Mouse (Mus musculus) testis, adult 2 months (tissue): ENCODE measurements around the gene Tor3a. TPM values are rescaled to one million over a fixed set of nuclear protein-coding genes. Genes with fewer than 3 reads are reported as not detected.

Experiments used
- H3K27ac ChIP-seq: fragments of 200-500 bp; 2 replicates; pipeline ENCODE4 v1.5.1; 2012; ENCODE audit warnings: low read depth, low read length; ENCODE audit not compliant: control insufficient read depth, insufficient read depth
- H3K27me3 ChIP-seq: fragments of 200-500 bp; 2 replicates; pipeline ENCODE4 v1.6.1; 2012; ENCODE audit warnings: mild to moderate bottlenecking, low read length, moderate library complexity; ENCODE audit not compliant: control insufficient read depth, insufficient read depth
- H3K36me3 ChIP-seq: fragments of 200-500 bp; 2 replicates; pipeline ENCODE4 v1.6.1; 2012; ENCODE audit warnings: mild to moderate bottlenecking, low read length; ENCODE audit not compliant: control insufficient read depth, insufficient read depth
- H3K4me1 ChIP-seq: fragments of 200-500 bp; 2 replicates; pipeline ENCODE4 v1.6.1; 2012; ENCODE audit warnings: low read length; ENCODE audit not compliant: control insufficient read depth, insufficient read depth
- H3K4me3 ChIP-seq: fragments of 200-500 bp; 2 replicates; pipeline ENCODE4 v1.5.1; 2012; ENCODE audit warnings: low read depth, mild to moderate bottlenecking, low read length, moderate library complexity, mixed read lengths; ENCODE audit not compliant: control insufficient read depth
- CTCF ChIP-seq: fragments of 200-500 bp; IDR thresholded peaks from 2 replicates; pipeline ENCODE4 v1.5.1; 2012; ENCODE audit warnings: low read depth, mild to moderate bottlenecking, inconsistent platforms, low read length, moderate library complexity; ENCODE audit not compliant: control insufficient read depth, insufficient read depth, insufficient replicate concordance
- POLR2A ChIP-seq: fragments of 200-500 bp; IDR thresholded peaks from 2 replicates; pipeline ENCODE4 v1.6.1; 2012; ENCODE audit warnings: low read depth, mild to moderate bottlenecking, inconsistent platforms, low read length, moderate library complexity; ENCODE audit not compliant: control insufficient read depth
- polyA plus RNA-seq: library from polyadenylated mRNA; depleted of rRNA; stranded (reverse); fragments of >200 nt; gene quantifications from 2 replicates; pipeline ENCODE4 v1.2.3, GENCODE M21; 2012; rRNA removed

Gene Tor3a
- polyA plus RNA-seq, 1 experiment = 0.94 TPM

GRCm38 (mm10) chr1:156615381-156616133, 58.6 kb downstream of the Tor3a start:
- H3K36me3 ChIP-seq = no peaks in the 10 kb centered on the region
- TF ChIP-seq POLR2A (no peak), CTCF (no peak)
- H3K4me1 ChIP-seq = peaks cover 4% of the 10 kb centered on the region
- H3K27ac ChIP-seq = no peak overlapping the region; the same call in 1 of the 2 replicates
- no peaks in the 10 kb centered on the region for H3K27me3 ChIP-seq
- H3K4me3 ChIP-seq = no peak overlapping the region

- no peak overlapping the region for H3K4me3 ChIP-seq
- no peaks in the 10 kb centered on the region for H3K36me3 ChIP-seq
- H3K4me1 ChIP-seq = peaks cover 4% of the 10 kb centered on the region
- no peak for TF ChIP-seq CTCF
- TF ChIP-seq POLR2A = no peak
- no peak overlapping the region for H3K27ac ChIP-seq
- H3K27me3 ChIP-seq = no peaks in the 10 kb centered on the region
Measured at GRCm38 (mm10) chr1:156614710-156615109, 59.4 kb downstream of the Tor3a start.

- Histone ChIP-seq H3K4me1 (peaks cover 4% of the 10 kb centered on the region), H3K4me3 (no peak overlapping the region), H3K27me3 (no peaks in the 10 kb centered on the region), H3K27ac (no peak overlapping the region), H3K36me3 (no peaks in the 10 kb centered on the region)
- no peak for TF ChIP-seq CTCF
Measured at GRCm38 (mm10) chr1:156613855-156614530, 60.2 kb downstream of the Tor3a start.

- no peak for TF ChIP-seq CTCF
- TF ChIP-seq POLR2A = no peak
- H3K27me3 ChIP-seq = no peaks in the 10 kb centered on the region
- no peak overlapping the region for H3K4me3 ChIP-seq
- no peaks in the 10 kb centered on the region for H3K36me3 ChIP-seq
- no peaks in the 10 kb centered on the region; the same call in 1 of the 2 replicates for H3K4me1 ChIP-seq
- no peak overlapping the region for H3K27ac ChIP-seq
Measured at GRCm38 (mm10) chr1:156610257-156610656, 63.9 kb downstream of the Tor3a start.

- TF ChIP-seq POLR2A (no peak), CTCF (no peak)
- Histone ChIP-seq H3K27me3 (no peaks in the 10 kb centered on the region), H3K4me1 (no peaks in the 10 kb centered on the region), H3K36me3 (no peaks in the 10 kb centered on the region), H3K27ac (no peak overlapping the region), H3K4me3 (no peak overlapping the region)
Measured at GRCm38 (mm10) chr1:156608496-156608895, 65.7 kb downstream of the Tor3a start.

- TF ChIP-seq CTCF (no peak), POLR2A (no peak)
- Histone ChIP-seq H3K4me1 (no peaks in the 10 kb centered on the region), H3K27me3 (no peaks in the 10 kb centered on the region), H3K4me3 (no peak overlapping the region), H3K36me3 (no peaks in the 10 kb centered on the region), H3K27ac (no peak overlapping the region)
Measured at GRCm38 (mm10) chr1:156605940-156606339, 68.2 kb downstream of the Tor3a start.

- Histone ChIP-seq H3K4me3 (no peak overlapping the region), H3K27ac (no peak overlapping the region), H3K36me3 (no peaks in the 10 kb centered on the region), H3K27me3 (no peaks in the 10 kb centered on the region), H3K4me1 (no peaks in the 10 kb centered on the region)
- TF ChIP-seq CTCF = no peak
- TF ChIP-seq POLR2A = no peak
Measured at GRCm38 (mm10) chr1:156605094-156605866, 68.9 kb downstream of the Tor3a start.

Other genes starting within 250 kb of the Tor3a start
- gene Soat1, start 200.0 kb downstream of the Tor3a start, polyA plus RNA-seq = 32.4 and 34.4 TPM in 2 replicates
- 4.0 and 4.3 TPM in 2 replicates for gene Gm10031, start 150.3 kb downstream of the Tor3a start, polyA plus RNA-seq
- 5.1 and 5.9 TPM in 2 replicates for gene Abl2, start 115.6 kb downstream of the Tor3a start, polyA plus RNA-seq
- gene Fam20b, start 44.7 kb upstream of the Tor3a start, polyA plus RNA-seq = 23.3 and 27.7 TPM in 2 replicates
- 0.28 and 0.37 TPM in 2 replicates for gene Angptl1, start 164.2 kb upstream of the Tor3a start, polyA plus RNA-seq